Mouse (Mus musculus) kidney, embryonic 16.5 days (tissue): ENCODE data around the gene Avpi1. TPM values are rescaled to one million over a fixed set of nuclear protein-coding genes. Genes with fewer than 3 reads are reported as not detected.
A peak's percentile ranks its signal among the peaks of the same experiment; 100 is the strongest.

ENCODE experiments used
- ATAC-seq: fragments of 200-750 bp; cut with Nextera tagmentation; 2 replicates; pipeline ENCODE4 v1.8.0; 2017; ENCODE audit warnings: moderate TSS enrichment; ENCODE audit not compliant: low FRiP score, low TSS enrichment
- H3K27ac ChIP-seq: fragments of 300-500 bp; sonication (generic); 2 replicates; pipeline ENCODE4 v1.5.1; 2014; ENCODE audit warnings: low read length
- H3K27me3 ChIP-seq: fragments of 300-500 bp; sonication (generic); 2 replicates; pipeline ENCODE4 v1.6.1; 2014; ENCODE audit warnings: low read length, control low read depth, mixed read lengths; ENCODE audit not compliant: insufficient read depth
- H3K36me3 ChIP-seq: fragments of 300-500 bp; sonication (generic); 2 replicates; pipeline ENCODE4 v1.6.1; 2014; ENCODE audit warnings: low read length, control low read depth, mixed read lengths; ENCODE audit not compliant: insufficient read depth
- H3K4me1 ChIP-seq: fragments of 300-500 bp; sonication (generic); 2 replicates; pipeline ENCODE4 v1.6.1; 2014; ENCODE audit warnings: low read length, control low read depth, mixed read lengths; ENCODE audit not compliant: insufficient read depth
- H3K4me2 ChIP-seq: fragments of 300-500 bp; sonication (generic); replicated peaks from 2 replicates; pipeline ENCODE4 v1.6.1; 2014; ENCODE audit warnings: low read depth, low read length
- H3K4me3 ChIP-seq: fragments of 300-500 bp; sonication (generic); 2 replicates; pipeline ENCODE4 v1.5.1; 2014; ENCODE audit warnings: mild to moderate bottlenecking, low read length
- H3K9ac ChIP-seq: fragments of 300-500 bp; sonication (generic); replicated peaks from 2 replicates; pipeline ENCODE4 v1.6.1; 2014; ENCODE audit warnings: low read length
- H3K9me3 ChIP-seq: fragments of 300-500 bp; sonication (generic); 2 replicates; pipeline ENCODE4 v1.6.1; 2016; ENCODE audit warnings: low read length, control low read depth
- WGBS: fragments of 180-500 bp; shearing (Covaris S2); extraction: QIAGEN DNeasy Blood & Tissue Kit; methylation state at CpG from one replicate; pipeline ENCODE4 v1.1.7; 2014; 5-methylcytosine and 5-hydroxymethylcytosine counted together
- polyA plus RNA-seq: library from polyadenylated mRNA; unstranded; fragments of >200 nt; fragmentation: Nextera tagmentation; extraction: Ambion mirVana; gene quantifications from 2 replicates; pipeline ENCODE4 v1.2.1, GENCODE M21; 2015

Avpi1 gene
- 24.9 and 30.7 TPM in 2 replicates for polyA plus RNA-seq

DNA sequence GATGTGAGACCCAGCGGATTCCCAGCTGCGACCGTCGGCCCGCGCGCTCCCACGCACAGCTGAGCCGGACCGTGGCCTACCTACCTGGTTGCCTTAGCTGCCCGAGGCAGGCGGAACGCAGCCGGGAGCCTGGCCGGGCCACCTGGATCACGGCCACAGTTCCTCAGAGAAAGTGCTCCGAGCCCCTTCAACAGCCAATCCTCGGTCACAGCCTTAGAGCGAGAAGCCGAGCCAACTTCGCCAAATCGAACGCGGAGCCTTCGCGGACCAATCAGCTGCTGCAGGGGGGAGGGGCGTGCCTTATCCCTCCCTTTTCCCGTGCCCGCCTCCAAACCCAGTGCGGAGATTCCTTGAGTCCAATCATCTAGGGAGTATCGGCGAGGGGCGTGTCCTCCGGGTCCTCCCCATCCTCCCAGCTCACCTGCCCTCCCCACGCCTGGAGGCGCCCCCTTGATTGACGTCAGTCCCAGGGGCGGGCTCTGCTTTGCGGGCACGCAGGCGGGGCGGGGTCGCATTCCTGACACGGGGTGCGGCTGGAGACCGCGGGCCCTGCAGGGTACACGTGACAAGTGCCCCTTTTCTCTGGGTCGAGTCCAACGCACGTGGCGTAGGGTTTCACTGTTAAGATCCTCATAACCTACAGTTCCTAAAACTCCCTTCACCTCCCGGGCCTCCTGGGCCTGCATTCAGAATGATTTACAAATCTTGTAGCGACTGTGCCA is at the start of gene Avpi1:
Avpi1 (minus strand) TSS at position 273 of the 722 bp plus-strand sequence.
- no peaks in the 10 kb centered on the region for H3K27me3 ChIP-seq
- peak within 1 kb of the TSS; percentile 87 for H3K9ac ChIP-seq
- peak within 1 kb of the TSS; percentile 90 for H3K27ac ChIP-seq
- peak within 1 kb of the TSS; percentile 73 for H3K4me3 ChIP-seq
- peak within 1 kb of the TSS; percentile 97 for H3K4me2 ChIP-seq
- no peaks in the 10 kb centered on the region for H3K9me3 ChIP-seq
- peak; percentile 97 for ATAC-seq
- peaks cover 4% of the 10 kb centered on the region; the same call in 1 of the 2 replicates for H3K36me3 ChIP-seq
- H3K4me1 ChIP-seq = peaks cover 17% of the 10 kb centered on the region
- under 1% methylated on average over 54 of the region's 54 CpGs for WGBS

DNA sequence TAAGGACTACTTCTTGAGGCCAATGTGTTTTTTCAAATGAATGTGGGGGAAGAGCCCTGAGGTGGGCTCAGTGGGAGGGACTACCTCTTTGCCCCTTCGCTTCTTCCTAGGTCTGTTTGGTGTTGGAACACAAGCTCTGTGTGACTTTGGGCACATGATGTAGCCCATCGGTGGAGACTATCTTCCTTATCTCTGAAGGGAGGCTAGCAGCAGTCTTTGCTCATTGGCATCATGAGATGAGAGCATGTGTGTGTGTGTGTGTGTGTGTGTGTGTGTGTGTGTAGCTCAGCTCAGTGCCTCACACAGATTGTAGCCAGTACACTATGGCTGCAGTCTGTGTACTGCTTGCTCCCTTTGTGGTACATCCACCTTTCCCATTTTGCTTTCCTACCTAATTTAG is 48.6 kb upstream of the Avpi1 start:
- H3K27ac ChIP-seq = no peak overlapping the region
- no peak overlapping the region for H3K4me3 ChIP-seq
- 92% methylated on average over 2 of the region's 2 CpGs for WGBS
- no peak for ATAC-seq
- no peaks in the 10 kb centered on the region for H3K9me3 ChIP-seq
- peaks cover 25% of the 10 kb centered on the region for H3K36me3 ChIP-seq
- H3K4me1 ChIP-seq = no peaks in the 10 kb centered on the region
- H3K27me3 ChIP-seq = no peaks in the 10 kb centered on the region
- no peak overlapping the region for H3K9ac ChIP-seq
- H3K4me2 ChIP-seq = no peak overlapping the region

DNA sequence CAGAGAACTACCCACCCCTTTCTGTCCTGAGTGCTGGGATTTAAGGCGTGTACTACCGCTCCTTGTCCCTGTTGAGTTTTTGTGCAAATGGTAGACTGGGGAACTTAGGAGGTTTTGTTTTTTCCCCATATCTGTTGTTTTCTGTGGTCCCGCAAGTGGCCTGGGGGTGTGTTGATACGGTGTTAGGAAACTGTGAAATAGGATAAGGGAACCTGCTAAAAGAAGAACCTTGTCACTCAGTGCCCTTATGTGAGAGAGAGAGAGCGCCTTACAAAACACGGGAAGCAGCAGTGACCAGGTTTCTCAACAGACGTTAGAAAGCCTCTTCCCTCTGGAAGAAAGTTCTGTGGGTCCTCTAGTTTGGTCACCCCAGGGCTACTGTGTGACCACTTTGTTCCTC is 48.0 kb upstream of the Avpi1 start:
- no peak overlapping the region for H3K4me3 ChIP-seq
- no peak overlapping the region for H3K27ac ChIP-seq
- 88% methylated on average over 7 of the region's 7 CpGs for WGBS
- no peak overlapping the region for H3K9ac ChIP-seq
- H3K4me1 ChIP-seq = peaks cover under 1% of the 10 kb centered on the region; the same call in 1 of the 2 replicates
- no peak for ATAC-seq
- no peaks in the 10 kb centered on the region for H3K9me3 ChIP-seq
- H3K27me3 ChIP-seq = no peaks in the 10 kb centered on the region
- H3K4me2 ChIP-seq = no peak overlapping the region
- peaks cover 23% of the 10 kb centered on the region for H3K36me3 ChIP-seq

DNA sequence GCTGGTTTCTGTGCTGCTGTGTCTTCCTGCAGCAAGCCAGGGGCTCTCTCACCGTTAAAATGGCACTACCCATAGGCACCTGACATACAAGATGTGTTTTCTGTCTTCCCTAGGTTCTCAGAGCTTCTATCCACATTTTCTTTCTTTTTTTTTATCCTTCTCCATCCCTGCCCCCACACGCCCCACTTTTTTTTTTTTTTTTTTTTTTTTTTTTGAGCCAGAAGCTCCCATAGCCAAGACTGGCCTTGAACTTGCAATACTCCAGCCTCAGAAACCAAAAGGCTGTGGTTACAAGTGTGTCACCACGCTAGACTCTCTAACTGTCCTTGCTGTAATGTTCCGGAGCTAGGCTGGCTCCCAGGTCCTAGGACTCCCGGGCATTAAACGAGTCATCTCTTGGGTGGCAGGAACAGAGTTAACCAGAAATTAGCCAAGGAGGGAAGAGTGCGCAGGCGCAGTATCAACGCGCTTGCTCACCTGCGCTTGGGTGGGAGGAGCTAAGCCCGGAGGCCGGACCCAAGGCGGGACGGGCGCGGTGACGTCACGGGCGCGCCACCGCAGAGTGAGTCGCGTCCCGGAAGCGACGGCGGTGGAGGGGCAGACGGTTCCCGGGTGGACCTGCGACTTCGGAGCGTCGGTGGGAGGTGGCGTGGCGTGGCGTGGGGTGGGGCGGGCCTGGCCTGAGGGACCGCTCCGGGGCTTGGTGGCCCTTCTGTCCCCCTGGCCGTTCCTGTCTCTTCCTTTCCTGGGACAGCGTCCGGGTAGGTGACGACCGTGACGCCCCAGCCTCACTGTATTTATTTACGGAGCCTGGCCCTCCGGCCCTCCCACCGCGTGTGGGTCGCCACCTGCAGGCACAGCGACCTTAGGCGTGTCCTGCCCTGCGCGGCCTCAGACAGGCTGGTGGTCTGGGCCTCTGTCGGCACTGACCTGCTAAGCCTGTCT is 41.4 kb upstream of the Avpi1 start:
- no peaks in the 10 kb centered on the region for H3K36me3 ChIP-seq
- no peaks in the 10 kb centered on the region for H3K9me3 ChIP-seq
- H3K4me3 ChIP-seq = peak overlapping the region; percentile 96
- ATAC-seq = peak; percentile 84
- peak overlapping the region; percentile 90 for H3K9ac ChIP-seq
- 2% methylated on average over 49 of the region's 56 CpGs for WGBS
- H3K27me3 ChIP-seq = peaks cover 8% of the 10 kb centered on the region; the same call in 1 of the 2 replicates
- peak overlapping the region; percentile 51 for H3K27ac ChIP-seq
- H3K4me1 ChIP-seq = peaks cover 27% of the 10 kb centered on the region
- peak overlapping the region; percentile 91 for H3K4me2 ChIP-seq

DNA sequence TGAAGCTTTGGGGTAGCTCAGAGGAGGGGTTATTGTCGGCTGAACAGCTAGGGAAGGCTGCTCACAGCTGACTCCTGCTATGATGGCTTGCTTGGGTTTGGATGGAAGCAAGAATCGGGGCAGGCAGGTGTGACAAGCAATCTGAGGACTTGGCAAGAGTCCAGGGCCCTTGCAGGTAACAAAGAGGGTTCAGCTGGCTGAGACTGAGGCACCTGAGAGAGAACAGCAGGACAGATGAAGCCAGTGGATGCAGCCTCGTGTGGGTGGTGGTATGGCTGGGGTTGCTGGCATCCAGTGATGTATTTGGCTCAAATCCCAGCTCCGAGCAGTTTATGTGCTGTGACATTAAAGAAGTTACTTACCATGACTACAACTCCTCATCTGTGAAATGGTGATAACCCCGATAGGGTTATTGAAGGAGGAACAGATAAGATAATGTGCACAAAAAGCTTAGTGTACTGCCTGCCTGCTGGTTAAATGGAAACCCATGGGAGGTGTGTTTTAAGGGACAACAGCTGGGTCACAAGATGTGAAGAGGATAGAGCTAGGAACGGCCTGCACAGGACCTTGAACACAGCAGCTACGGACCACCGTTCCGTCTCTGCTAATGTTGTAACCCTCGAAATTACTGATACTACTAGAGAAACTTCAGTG is 40.6 kb upstream of the Avpi1 start:
- no peaks in the 10 kb centered on the region for H3K9me3 ChIP-seq
- ATAC-seq = peak; percentile 47
- H3K4me1 ChIP-seq = peaks cover 27% of the 10 kb centered on the region
- no peaks in the 10 kb centered on the region for H3K36me3 ChIP-seq
- H3K9ac ChIP-seq = no peak overlapping the region
- no peak overlapping the region for H3K4me3 ChIP-seq
- peak overlapping the region; percentile 51 for H3K27ac ChIP-seq
- WGBS = 60% methylated on average over 10 of the region's 10 CpGs
- H3K4me2 ChIP-seq = peak overlapping the region; percentile 91
- H3K27me3 ChIP-seq = peaks cover 8% of the 10 kb centered on the region; the same call in 1 of the 2 replicates

DNA sequence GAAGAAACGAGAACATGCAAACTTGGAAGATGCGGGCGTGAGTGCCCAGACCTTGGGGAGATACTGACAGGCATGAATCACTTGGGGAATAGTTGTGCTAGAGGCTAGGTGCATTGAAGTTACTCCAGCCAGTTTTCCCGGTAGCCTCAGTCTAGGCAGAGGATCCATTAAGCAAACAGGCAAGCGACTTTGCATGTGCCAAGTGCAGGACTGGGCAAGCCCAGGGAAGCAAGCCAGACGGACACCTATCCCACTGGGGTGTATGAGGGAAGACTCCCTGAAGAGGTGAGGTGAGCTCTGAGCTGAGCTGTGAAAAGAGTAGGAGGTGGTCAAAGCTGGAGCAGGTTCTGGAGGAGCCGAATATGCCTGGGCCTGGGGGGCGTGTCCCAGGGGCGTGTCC is 38.6 kb upstream of the Avpi1 start:
- no peak for ATAC-seq
- no peaks in the 10 kb centered on the region for H3K36me3 ChIP-seq
- 65% methylated on average over 9 of the region's 9 CpGs for WGBS
- no peak overlapping the region for H3K9ac ChIP-seq
- no peaks in the 10 kb centered on the region for H3K9me3 ChIP-seq
- H3K27ac ChIP-seq = no peak overlapping the region
- no peak overlapping the region for H3K4me3 ChIP-seq
- peaks cover 30% of the 10 kb centered on the region for H3K4me1 ChIP-seq
- H3K27me3 ChIP-seq = peaks cover 8% of the 10 kb centered on the region; the same call in 1 of the 2 replicates
- H3K4me2 ChIP-seq = no peak overlapping the region

DNA sequence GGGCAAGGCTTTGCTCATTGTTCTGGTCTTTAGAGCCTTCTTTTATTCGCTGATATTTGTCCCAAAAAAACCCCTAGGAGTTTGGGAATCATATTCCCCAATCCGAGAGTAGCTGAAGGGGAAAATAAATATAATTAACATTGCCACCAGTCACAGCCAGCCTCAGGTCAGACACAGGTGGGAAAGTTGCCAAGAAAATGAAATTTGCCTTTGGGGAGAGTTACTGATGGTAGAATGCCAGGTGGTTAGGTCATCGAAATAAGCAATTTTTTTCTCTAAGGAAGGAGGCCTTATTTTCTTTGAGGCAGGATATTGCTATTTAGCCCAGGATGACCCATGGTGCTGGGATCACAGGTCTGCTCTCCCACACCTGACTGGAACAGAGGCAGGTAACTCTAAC is 37.9 kb upstream of the Avpi1 start:
- Histone ChIP-seq H3K4me2 (no peak overlapping the region), H3K9ac (no peak overlapping the region), H3K27me3 (peaks cover 8% of the 10 kb centered on the region; the same call in 1 of the 2 replicates), H3K9me3 (no peaks in the 10 kb centered on the region), H3K4me1 (peaks cover 29% of the 10 kb centered on the region), H3K4me3 (no peak overlapping the region), H3K36me3 (no peaks in the 10 kb centered on the region), H3K27ac (no peak overlapping the region)
- WGBS = 42% methylated on average over 3 of the region's 3 CpGs
- ATAC-seq = no peak

DNA sequence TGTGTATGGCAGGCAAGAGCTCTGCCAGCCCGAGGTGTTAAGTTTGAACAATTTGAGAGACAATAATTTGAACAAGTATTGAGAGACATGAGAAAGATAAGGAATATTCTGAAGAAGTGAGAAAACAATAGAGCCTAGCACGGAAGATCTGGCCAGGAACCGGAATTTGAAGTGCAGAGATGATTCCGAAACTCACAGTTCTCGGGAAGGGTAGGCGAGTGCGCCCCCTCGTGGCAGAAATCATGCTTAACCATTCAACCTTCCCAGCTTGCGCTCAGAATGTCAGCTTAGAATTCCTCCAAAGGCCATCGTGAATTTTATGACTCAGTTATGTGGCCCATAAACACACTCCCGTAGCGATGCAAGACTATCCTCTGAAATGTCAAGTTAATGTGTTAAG is 37.3 kb upstream of the Avpi1 start:
- Histone ChIP-seq H3K4me3 (peak overlapping the region; percentile 18; the same call in 1 of the 2 replicates), H3K9ac (peak overlapping the region; percentile 42), H3K4me2 (peak overlapping the region; percentile 44), H3K9me3 (no peaks in the 10 kb centered on the region), H3K27ac (no peak overlapping the region), H3K36me3 (no peaks in the 10 kb centered on the region), H3K4me1 (peaks cover 22% of the 10 kb centered on the region), H3K27me3 (peaks cover 8% of the 10 kb centered on the region; the same call in 1 of the 2 replicates)
- WGBS = 3% methylated on average over 12 of the region's 12 CpGs
- no peak for ATAC-seq

DNA sequence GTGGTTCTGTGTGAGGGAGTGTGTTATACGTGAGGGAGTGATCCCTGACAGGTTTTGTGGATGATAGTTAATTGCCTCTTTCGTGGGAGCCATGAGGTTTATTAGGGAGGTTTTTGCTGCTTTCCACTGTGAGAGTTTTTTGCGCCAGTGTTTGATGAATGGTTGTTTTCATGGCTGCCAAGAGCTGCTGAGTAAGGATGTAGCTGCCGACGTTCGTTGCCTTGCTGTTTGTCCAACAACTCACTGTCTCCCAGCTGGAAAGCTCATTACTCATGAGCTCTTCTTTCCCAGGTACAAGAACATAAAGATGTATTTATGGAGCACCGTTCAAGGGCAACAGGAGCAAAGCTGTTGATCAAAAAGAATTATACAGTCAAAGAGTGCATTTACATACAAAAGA is 35.3 kb upstream of the Avpi1 start:
- H3K9ac ChIP-seq = no peak overlapping the region
- H3K27me3 ChIP-seq = peaks cover 8% of the 10 kb centered on the region; the same call in 1 of the 2 replicates
- H3K4me3 ChIP-seq = no peak overlapping the region
- H3K36me3 ChIP-seq = no peaks in the 10 kb centered on the region
- no peak overlapping the region; the same call in 1 of the 2 replicates for H3K4me2 ChIP-seq
- H3K27ac ChIP-seq = no peak overlapping the region
- peaks cover 13% of the 10 kb centered on the region; the same call in 1 of the 2 replicates for H3K4me1 ChIP-seq
- WGBS = 11% methylated on average over 7 of the region's 7 CpGs
- ATAC-seq = no peak
- H3K9me3 ChIP-seq = no peaks in the 10 kb centered on the region
